Mouse (Mus musculus) limb, embryonic 15.5 days (tissue): ENCODE data around the gene Gpatch8. TPM values are rescaled to one million over a fixed set of nuclear protein-coding genes. Genes with fewer than 3 reads are reported as not detected.
A peak's percentile ranks its signal among the peaks of the same experiment; 100 is the strongest.

ENCODE experiments used
- ATAC-seq: fragments of 200-750 bp; cut with Nextera tagmentation; 2 replicates; pipeline ENCODE4 v1.8.0; 2017; ENCODE audit warnings: low read depth, moderate TSS enrichment; ENCODE audit not compliant: insufficient number of reproducible peaks, low FRiP score, low TSS enrichment
- H3K27ac ChIP-seq: fragments of 300-500 bp; sonication (generic); 2 replicates; pipeline ENCODE4 v1.5.1; 2015; ENCODE audit warnings: moderate library complexity, mild to moderate bottlenecking, inconsistent platforms
- H3K27me3 ChIP-seq: fragments of 300-500 bp; sonication (generic); 2 replicates; pipeline ENCODE4 v1.6.1; 2015; ENCODE audit warnings: inconsistent platforms
- H3K36me3 ChIP-seq: fragments of 300-500 bp; sonication (generic); 2 replicates; pipeline ENCODE4 v1.6.1; 2015; ENCODE audit warnings: inconsistent platforms
- H3K4me1 ChIP-seq: fragments of 300-500 bp; sonication (generic); 2 replicates; pipeline ENCODE4 v1.6.1; 2015; ENCODE audit warnings: inconsistent platforms
- H3K4me2 ChIP-seq: fragments of 300-500 bp; sonication (generic); 2 replicates; pipeline ENCODE4 v1.6.1; 2015; ENCODE audit warnings: mild to moderate bottlenecking, inconsistent platforms
- H3K4me3 ChIP-seq: fragments of 300-500 bp; sonication (generic); 2 replicates; pipeline ENCODE4 v1.5.1; 2015; ENCODE audit warnings: mild to moderate bottlenecking, inconsistent platforms
- H3K9ac ChIP-seq: fragments of 300-500 bp; sonication (generic); 2 replicates; pipeline ENCODE4 v1.6.1; 2015; ENCODE audit warnings: inconsistent platforms
- H3K9me3 ChIP-seq: fragments of 300-500 bp; sonication (generic); 2 replicates; pipeline ENCODE4 v1.6.1; 2016; ENCODE audit warnings: inconsistent platforms
- whole genome bisulfite sequencing: fragments of 180-500 bp; shearing (Covaris S2); methylation state at CpG from one replicate; pipeline ENCODE4 v1.1.7; 2015; 5-methylcytosine and 5-hydroxymethylcytosine counted together
- polyA plus RNA-seq: library from polyadenylated mRNA; unstranded; fragments of >200 nt; fragmentation: Nextera tagmentation; extraction: Ambion mirVana; gene quantifications from 2 replicates; pipeline ENCODE4 v1.2.1, GENCODE M21; 2015

The Gpatch8 gene
- polyA plus RNA-seq, 1 experiment from 2014 or later = 56.5 TPM

GRCm38 (mm10) chr11:102430121-102431017 is 125.8 kb downstream of the Gpatch8 start, which contains the start of gene Grn:
Gene Grn (plus strand): TSS chr11:102430315.
- Histone ChIP-seq H3K9me3 (no peaks in the 10 kb centered on the region), H3K36me3 (peaks cover 20% of the 10 kb centered on the region), H3K27me3 (no peaks in the 10 kb centered on the region; the same call in 1 of the 2 replicates), H3K27ac (peak within 1 kb of the TSS; percentile 91), H3K4me1 (peaks cover 38% of the 10 kb centered on the region), H3K4me2 (peak within 1 kb of the TSS; percentile 90), H3K9ac (peak within 1 kb of the TSS; percentile 54), H3K4me3 (peak within 1 kb of the TSS; percentile 77)
- peak; percentile 91 for ATAC-seq
- WGBS = 1% methylated on average over 29 of the region's 29 CpGs

- peak overlapping the region; percentile 77 for H3K4me3 ChIP-seq
- peaks cover 38% of the 10 kb centered on the region for H3K4me1 ChIP-seq
- peaks cover 12% of the 10 kb centered on the region for H3K36me3 ChIP-seq
- H3K9me3 ChIP-seq = no peaks in the 10 kb centered on the region
- no peaks in the 10 kb centered on the region; the same call in 1 of the 2 replicates for H3K27me3 ChIP-seq
- H3K4me2 ChIP-seq = peak overlapping the region; percentile 90
- whole genome bisulfite sequencing = 43% methylated on average over 3 of the region's 3 CpGs
- peak overlapping the region; percentile 33; the same call in 1 of the 2 replicates for H3K9ac ChIP-seq
- no peak for ATAC-seq
- H3K27ac ChIP-seq = peak overlapping the region; percentile 24; the same call in 1 of the 2 replicates
Observed at GRCm38 (mm10) chr11:102429551-102429950, 126.6 kb downstream of the Gpatch8 start.

DNA sequence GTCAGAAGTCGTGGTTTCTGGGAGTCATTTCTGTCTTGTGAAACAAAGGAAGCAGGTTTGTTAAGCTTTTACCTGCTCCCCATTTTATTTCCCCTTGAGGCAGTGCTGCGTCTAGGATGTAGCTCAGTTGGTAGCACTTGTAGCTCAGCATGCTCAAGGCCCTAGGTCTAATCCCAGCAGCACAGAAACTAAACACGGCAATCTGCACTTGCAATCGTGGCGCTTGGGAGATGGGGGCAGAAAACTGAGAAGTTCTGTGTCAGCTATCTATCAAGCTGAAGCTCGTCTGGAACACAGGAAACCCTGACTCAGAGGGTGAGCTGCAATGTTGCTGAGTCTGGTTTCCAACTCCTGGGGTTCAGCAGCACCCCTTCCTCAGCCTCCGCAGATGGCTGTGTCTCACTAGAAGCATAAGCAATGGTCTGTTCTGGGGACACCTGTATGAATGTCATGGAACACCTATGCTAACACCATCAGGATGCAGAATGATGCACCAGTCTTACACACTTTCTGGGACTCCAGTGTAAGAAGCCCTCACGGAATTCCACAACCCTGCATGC is 127.1 kb downstream of the Gpatch8 start:
- no peak overlapping the region for H3K4me2 ChIP-seq

More for the DNA sequence above, 127.1 kb downstream of the Gpatch8 start:
- no peak for ATAC-seq
- Histone ChIP-seq H3K4me3 (peak overlapping the region; percentile 77; the same call in 1 of the 2 replicates), H3K9ac (no peak overlapping the region), H3K27ac (no peak overlapping the region), H3K9me3 (no peaks in the 10 kb centered on the region), H3K36me3 (peaks cover 9% of the 10 kb centered on the region; the same call in 1 of the 2 replicates), H3K27me3 (no peaks in the 10 kb centered on the region; the same call in 1 of the 2 replicates), H3K4me1 (peaks cover 35% of the 10 kb centered on the region)
- 62% methylated on average over 8 of the region's 8 CpGs for WGBS

Other genes starting within 250 kb of the Gpatch8 start
- 76.0 and 85.7 TPM in 2 replicates for gene Ubtf, start 236.7 kb downstream of the Gpatch8 start, polyA plus RNA-seq
- gene Slc4a1, start 190.2 kb downstream of the Gpatch8 start, polyA plus RNA-seq = 5.9 and 10.4 TPM in 2 replicates
- gene Rundc3a, start 163.0 kb downstream of the Gpatch8 start, polyA plus RNA-seq = 1.2 and 1.6 TPM in 2 replicates
- 184 and 195 TPM in 2 replicates for gene Slc25a39, start 148.4 kb downstream of the Gpatch8 start, polyA plus RNA-seq
- gene Grn, start 126.1 kb downstream of the Gpatch8 start, polyA plus RNA-seq = 192 and 215 TPM in 2 replicates
- 4.9 and 5.7 TPM in 2 replicates for gene Fam171a2, start 108.7 kb downstream of the Gpatch8 start, polyA plus RNA-seq
- gene Itga2b, start 86.3 kb downstream of the Gpatch8 start, polyA plus RNA-seq = 6.6 and 6.9 TPM in 2 replicates
- gene Gm11627, start 23.1 kb upstream of the Gpatch8 start, polyA plus RNA-seq = 10.7 and 11.3 TPM in 2 replicates
- 41.0 and 48.5 TPM in 2 replicates for gene Fzd2, start 48.0 kb upstream of the Gpatch8 start, polyA plus RNA-seq
- 0.81 and 0.90 TPM in 2 replicates for gene Meioc, start 107.3 kb upstream of the Gpatch8 start, polyA plus RNA-seq
- 40.7 and 46.7 TPM in 2 replicates for gene Ccdc43, start 141.4 kb upstream of the Gpatch8 start, polyA plus RNA-seq
- gene Adam11, start 205.0 kb upstream of the Gpatch8 start, polyA plus RNA-seq = 5.1 and 6.0 TPM in 2 replicates